Mouse (Mus musculus): ENCODE results near the gene Arhgap4. TPM values are rescaled to one million over a fixed set of nuclear protein-coding genes. Genes with fewer than 3 reads are reported as not detected.
A peak's percentile ranks its signal among the peaks of the same experiment; 100 is the strongest.

Arhgap4 gene
- total RNA-seq, 2 experiments from 2014 or later: 16.3 to 23.4 TPM

- peak; percentile 27; the same call in 1 of the 2 replicates for ATAC-seq (replicated peaks; ENCODE audit: low FRiP score, poor library complexity, severe bottlenecking)
These were observed 54.4 kb downstream of the Arhgap4 start for GRCm38 (mm10) chrX:73867256-73867655.

GRCm38 (mm10) chrX:73864692-73865091 lies 57.0 kb downstream of the Arhgap4 start:
- ATAC-seq (replicated peaks; ENCODE audit: low FRiP score, poor library complexity, severe bottlenecking): no peak

- ATAC-seq (replicated peaks; ENCODE audit: low FRiP score, poor library complexity, severe bottlenecking): no peak
These were observed 66.6 kb downstream of the Arhgap4 start for GRCm38 (mm10) chrX:73855087-73855408.

- ATAC-seq (replicated peaks; ENCODE audit: low FRiP score, poor library complexity, severe bottlenecking): no peak
These were observed 67.2 kb downstream of the Arhgap4 start for GRCm38 (mm10) chrX:73854326-73855086.

Other genes with a start within 250 kb of the Arhgap4 start
- not detected in 2 replicates for gene Slc6a8, start 248.7 kb downstream of the Arhgap4 start, total RNA-seq (2015; ENCODE audit: low replicate concordance)
- 1.4 TPM in 1 of 2 replicates, not detected in the other for gene Slc6a8, start 248.7 kb downstream of the Arhgap4 start, total RNA-seq (2017; ENCODE audit: low replicate concordance)
- 60.6 and 85.3 TPM in 2 replicates for gene Bcap31, start 205.7 kb downstream of the Arhgap4 start, total RNA-seq (2015; ENCODE audit: low replicate concordance)
- gene Bcap31, start 205.7 kb downstream of the Arhgap4 start, total RNA-seq (2017; ENCODE audit: low replicate concordance): 51.2 and 52.8 TPM in 2 replicates
- gene Abcd1, start 205.3 kb downstream of the Arhgap4 start, total RNA-seq (2015; ENCODE audit: low replicate concordance): 8.1 and 12.1 TPM in 2 replicates
- 1.3 and 4.0 TPM in 2 replicates for gene Abcd1, start 205.3 kb downstream of the Arhgap4 start, total RNA-seq (2017; ENCODE audit: low replicate concordance)
- not detected in 2 replicates for gene Plxnb3, start 164.8 kb downstream of the Arhgap4 start, total RNA-seq (2015; ENCODE audit: low replicate concordance)
- 0.77 and 0.84 TPM in 2 replicates for gene Plxnb3, start 164.8 kb downstream of the Arhgap4 start, total RNA-seq (2017; ENCODE audit: low replicate concordance)
- gene Srpk3, start 147.5 kb downstream of the Arhgap4 start, total RNA-seq (2015; ENCODE audit: low replicate concordance): not detected in 2 replicates
- not detected in 2 replicates for gene Srpk3, start 147.5 kb downstream of the Arhgap4 start, total RNA-seq (2017; ENCODE audit: low replicate concordance)
- 74.8 and 98.4 TPM in 2 replicates for gene Idh3g, start 135.0 kb downstream of the Arhgap4 start, total RNA-seq (2015; ENCODE audit: low replicate concordance)
- 62.6 and 62.9 TPM in 2 replicates for gene Idh3g, start 135.0 kb downstream of the Arhgap4 start, total RNA-seq (2017; ENCODE audit: low replicate concordance)
- 86.9 and 180 TPM in 2 replicates for gene Ssr4, start 134.8 kb downstream of the Arhgap4 start, total RNA-seq (2015; ENCODE audit: low replicate concordance)
- gene Ssr4, start 134.8 kb downstream of the Arhgap4 start, total RNA-seq (2017; ENCODE audit: low replicate concordance): 44.0 and 61.8 TPM in 2 replicates
- gene Pdzd4, start 96.9 kb downstream of the Arhgap4 start, total RNA-seq (2015; ENCODE audit: low replicate concordance): 1.5 TPM in 1 of 2 replicates, not detected in the other
- gene Pdzd4, start 96.9 kb downstream of the Arhgap4 start, total RNA-seq (2017; ENCODE audit: low replicate concordance): 0.28 TPM in 1 of 2 replicates, not detected in the other
- not detected in 2 replicates for gene Avpr2, start 29.8 kb downstream of the Arhgap4 start, total RNA-seq (2015; ENCODE audit: low replicate concordance)
- not detected in 2 replicates for gene Avpr2, start 29.8 kb downstream of the Arhgap4 start, total RNA-seq (2017; ENCODE audit: low replicate concordance)
- gene L1cam, start 25.8 kb downstream of the Arhgap4 start, total RNA-seq (2015; ENCODE audit: low replicate concordance): 5.2 TPM in 2 replicates
- gene L1cam, start 25.8 kb downstream of the Arhgap4 start, total RNA-seq (2017; ENCODE audit: low replicate concordance): 5.3 and 6.2 TPM in 2 replicates
- 10.6 and 26.8 TPM in 2 replicates for gene Naa10, start 74 bp upstream of the Arhgap4 start, total RNA-seq (2015; ENCODE audit: low replicate concordance)
- gene Naa10, start 74 bp upstream of the Arhgap4 start, total RNA-seq (2017; ENCODE audit: low replicate concordance): 18.1 TPM in 2 replicates
- gene Renbp, start 9.0 kb upstream of the Arhgap4 start, total RNA-seq (2015; ENCODE audit: low replicate concordance): 7.7 TPM in 1 of 2 replicates, not detected in the other
- gene Renbp, start 9.0 kb upstream of the Arhgap4 start, total RNA-seq (2017; ENCODE audit: low replicate concordance): 5.4 and 12.4 TPM in 2 replicates
- 67.9 and 78.2 TPM in 2 replicates for gene Hcfc1, start 44.5 kb upstream of the Arhgap4 start, total RNA-seq (2015; ENCODE audit: low replicate concordance)
- 45.2 and 47.4 TPM in 2 replicates for gene Hcfc1, start 44.5 kb upstream of the Arhgap4 start, total RNA-seq (2017; ENCODE audit: low replicate concordance)
- 20.4 and 23.2 TPM in 2 replicates for gene Irak1, start 102.0 kb upstream of the Arhgap4 start, total RNA-seq (2015; ENCODE audit: low replicate concordance)
- gene Irak1, start 102.0 kb upstream of the Arhgap4 start, total RNA-seq (2017; ENCODE audit: low replicate concordance): 21.8 and 49.6 TPM in 2 replicates
- not detected in 2 replicates for gene Opn1mw, start 205.6 kb upstream of the Arhgap4 start, total RNA-seq (2015; ENCODE audit: low replicate concordance)
- gene Opn1mw, start 205.6 kb upstream of the Arhgap4 start, total RNA-seq (2017; ENCODE audit: low replicate concordance): not detected in 2 replicates
- gene Mecp2, start 213.5 kb upstream of the Arhgap4 start, total RNA-seq (2015; ENCODE audit: low replicate concordance): 8.5 and 9.4 TPM in 2 replicates
- 7.2 and 11.4 TPM in 2 replicates for gene Mecp2, start 213.5 kb upstream of the Arhgap4 start, total RNA-seq (2017; ENCODE audit: low replicate concordance)
- not detected in 2 replicates for gene Tex28, start 246.0 kb upstream of the Arhgap4 start, total RNA-seq (2015; ENCODE audit: low replicate concordance)
- gene Tex28, start 246.0 kb upstream of the Arhgap4 start, total RNA-seq (2017; ENCODE audit: low replicate concordance): not detected in 2 replicates

All from erythroblast, adult 5-6 weeks (primary cell).